Mouse (Mus musculus): ENCODE data around the gene Mdm1. TPM values are rescaled to one million over a fixed set of nuclear protein-coding genes. Genes with fewer than 3 reads are reported as not detected.

Gene Mdm1
- polyA plus RNA-seq, 1 experiment from 2014 or later: 53.8 TPM

DNA sequence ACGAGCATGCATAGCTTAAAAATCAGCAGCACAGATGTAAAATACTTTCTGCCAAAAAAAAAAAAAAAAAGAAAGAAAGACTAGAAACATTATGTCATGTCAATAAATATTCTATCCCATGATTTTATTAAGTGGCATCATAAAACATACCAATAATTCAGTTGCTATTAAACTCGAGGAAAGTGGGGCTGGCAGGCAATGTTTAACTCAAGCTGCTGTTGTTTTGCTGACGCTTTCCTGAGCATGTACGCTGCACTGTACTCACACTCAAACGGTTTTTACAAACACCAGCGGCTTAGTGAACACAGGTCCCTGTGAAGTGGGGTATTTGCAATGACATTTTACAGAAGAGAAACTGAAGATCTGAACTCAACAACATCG lies 30.7 kb upstream of the Mdm1 start:
- no peaks in the 10 kb centered on the region for H3K36me3 ChIP-seq
- no peak overlapping the region for H3K27ac ChIP-seq (replicated peaks)
- H3K4me1 ChIP-seq: peaks cover 18% of the 10 kb centered on the region
- 0 out of 2 replicates have a peak, but pooled peaks cover 1% of the 10 kb centered on the region for H3K27me3 ChIP-seq (ENCODE audit: low read depth, poor library complexity, severe bottlenecking)
- no peaks in the 10 kb centered on the region for H3K9me3 ChIP-seq (replicated peaks)
- DNase-seq (ENCODE audit: low spot score): no peak
- WGBS: 81% methylated on average over 7 of the region's 7 CpGs
- no peak overlapping the region for H3K4me3 ChIP-seq

DNA sequence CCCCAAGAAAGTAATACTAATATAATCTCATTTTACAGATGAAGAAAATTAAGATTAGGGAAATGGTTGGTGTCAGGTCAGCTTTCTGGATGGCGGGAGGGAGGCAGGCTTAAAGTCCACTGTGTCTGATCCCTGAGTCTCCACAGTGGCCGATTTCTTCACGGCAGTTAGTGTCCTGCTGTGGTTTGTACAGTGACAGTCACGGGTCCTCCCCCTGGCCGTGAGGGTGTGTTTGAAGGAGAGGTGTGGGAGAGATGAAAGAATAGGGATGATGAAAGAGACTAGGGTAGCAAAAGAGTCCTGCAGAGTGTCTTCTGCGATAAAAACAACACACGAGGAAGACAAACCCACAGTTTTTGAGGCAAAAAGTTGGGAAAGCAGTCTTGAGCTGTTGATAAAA lies 30.0 kb upstream of the Mdm1 start:
- no peak for DNase-seq (ENCODE audit: low spot score)
- H3K27me3 ChIP-seq (ENCODE audit: low read depth, poor library complexity, severe bottlenecking): no peaks in the 10 kb centered on the region
- peaks cover 18% of the 10 kb centered on the region for H3K4me1 ChIP-seq
- H3K36me3 ChIP-seq: no peaks in the 10 kb centered on the region
- 34% methylated on average over 7 of the region's 7 CpGs for WGBS
- no peak overlapping the region for H3K4me3 ChIP-seq
- no peak overlapping the region for H3K27ac ChIP-seq (replicated peaks)
- H3K9me3 ChIP-seq (replicated peaks): no peaks in the 10 kb centered on the region

DNA sequence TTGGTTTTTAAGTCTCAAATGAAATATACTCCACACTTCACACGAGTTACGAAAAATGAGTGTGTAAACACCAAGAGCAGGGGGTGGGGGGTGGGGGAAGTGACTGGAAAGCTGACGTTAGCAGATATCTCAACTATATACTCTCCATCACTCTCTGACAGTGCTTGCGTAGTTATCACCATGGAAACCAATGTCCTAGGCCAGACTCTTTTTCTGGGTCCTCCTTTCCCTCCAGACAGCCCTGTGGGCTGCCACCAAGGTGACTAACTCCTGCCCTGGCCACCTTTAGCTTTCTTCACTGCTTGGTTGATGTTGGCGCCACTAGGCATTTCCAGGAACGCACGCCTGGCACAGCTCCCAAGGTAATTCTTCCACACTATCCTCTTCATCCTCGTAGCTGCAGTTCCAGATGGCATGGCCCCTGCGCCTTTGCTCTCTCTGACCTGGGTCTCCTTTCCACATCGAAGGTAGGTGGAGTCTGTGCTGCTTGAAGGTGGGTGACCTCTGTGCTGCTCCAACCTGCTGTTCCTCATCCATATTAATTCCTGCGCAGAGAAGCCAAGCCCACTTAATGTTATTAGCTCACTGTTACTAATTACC lies 29.2 kb upstream of the Mdm1 start:
- no peaks in the 10 kb centered on the region for H3K27me3 ChIP-seq (ENCODE audit: low read depth, poor library complexity, severe bottlenecking)
- no peak for DNase-seq (ENCODE audit: low spot score)
- H3K36me3 ChIP-seq: no peaks in the 10 kb centered on the region
- H3K27ac ChIP-seq (replicated peaks): no peak overlapping the region
- 80% methylated on average over 11 of the region's 11 CpGs for WGBS
- H3K4me3 ChIP-seq: no peak overlapping the region
- no peaks in the 10 kb centered on the region for H3K9me3 ChIP-seq (replicated peaks)
- H3K4me1 ChIP-seq: peaks cover 18% of the 10 kb centered on the region

DNA sequence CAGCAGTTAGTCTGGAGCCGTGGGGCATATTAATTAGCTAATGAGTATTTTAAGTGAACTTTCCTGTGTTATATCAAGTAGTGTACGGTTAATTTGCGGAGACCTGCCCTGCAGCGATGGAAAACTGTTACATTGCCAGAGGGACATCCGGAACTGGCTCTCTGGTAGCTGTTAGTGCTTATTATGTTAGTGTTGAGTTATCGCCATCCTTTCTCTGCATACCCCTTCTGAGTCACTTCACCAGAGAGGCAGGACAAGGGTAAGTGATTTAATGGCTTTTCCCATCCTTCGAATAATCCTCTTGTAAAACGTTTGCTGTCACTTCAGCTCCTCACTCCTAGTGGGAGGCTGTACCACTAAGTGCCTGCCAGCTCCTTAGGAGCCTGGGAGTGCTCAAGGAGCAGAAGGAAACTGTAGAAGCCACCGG lies 28.3 kb upstream of the Mdm1 start:
- no peaks in the 10 kb centered on the region for H3K36me3 ChIP-seq
- peaks cover 18% of the 10 kb centered on the region for H3K4me1 ChIP-seq
- no peaks in the 10 kb centered on the region for H3K9me3 ChIP-seq (replicated peaks)
- no peak for DNase-seq (ENCODE audit: low spot score)
- no peak overlapping the region for H3K27ac ChIP-seq (replicated peaks)
- no peak overlapping the region for H3K4me3 ChIP-seq
- WGBS: 69% methylated on average over 9 of the region's 9 CpGs
- no peaks in the 10 kb centered on the region for H3K27me3 ChIP-seq (ENCODE audit: low read depth, poor library complexity, severe bottlenecking)

DNA sequence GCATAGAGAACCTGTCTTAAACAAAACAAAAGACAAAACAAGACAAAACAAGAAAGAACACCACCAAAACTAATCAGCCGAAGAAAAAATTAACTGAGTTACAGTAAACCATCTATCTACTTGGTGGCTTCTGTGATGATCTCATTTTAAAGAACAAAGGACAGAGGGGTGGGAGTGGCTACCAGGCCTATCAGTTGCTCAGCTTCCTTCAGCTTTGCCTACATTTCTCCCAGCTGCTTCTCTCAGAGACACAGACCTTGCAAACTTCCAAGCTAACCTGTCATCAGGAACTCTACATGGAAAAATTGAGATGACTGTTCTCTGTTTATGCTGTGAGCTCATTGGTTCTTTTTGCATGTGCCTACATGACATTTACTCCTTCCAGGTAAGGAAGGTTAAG lies 27.3 kb upstream of the Mdm1 start:
- no peaks in the 10 kb centered on the region for H3K36me3 ChIP-seq
- H3K27me3 ChIP-seq (ENCODE audit: low read depth, poor library complexity, severe bottlenecking): no peaks in the 10 kb centered on the region
- no peaks in the 10 kb centered on the region for H3K9me3 ChIP-seq (replicated peaks)
- H3K4me3 ChIP-seq: no peak overlapping the region
- DNase-seq (ENCODE audit: low spot score): no peak
- no peak overlapping the region for H3K27ac ChIP-seq (replicated peaks)
- peaks cover 18% of the 10 kb centered on the region for H3K4me1 ChIP-seq
- 97% methylated on average over 1 of the region's 1 CpGs for WGBS

DNA sequence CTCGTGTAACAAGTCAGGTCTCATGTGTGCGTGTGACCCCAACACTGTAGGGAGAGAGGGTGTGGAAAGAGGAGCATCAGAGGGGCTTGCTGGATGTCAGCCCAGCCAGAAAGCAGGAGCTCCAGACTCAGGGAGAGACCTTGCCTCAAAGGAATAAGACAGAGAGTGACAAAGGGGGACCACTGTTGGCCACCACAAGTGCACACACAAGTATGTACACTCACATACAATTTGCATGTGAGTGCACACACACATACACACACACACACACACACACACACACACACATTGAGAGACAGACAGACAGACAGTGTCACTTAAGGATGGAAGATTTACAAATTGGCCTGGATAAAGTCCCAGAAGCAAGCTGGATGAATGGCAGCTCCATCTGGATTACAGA lies 25.2 kb upstream of the Mdm1 start:
- Histone ChIP-seq H3K4me3 (no peak overlapping the region), H3K9me3 (replicated peaks) (no peaks in the 10 kb centered on the region), H3K27me3 (ENCODE audit: low read depth, poor library complexity, severe bottlenecking) (no peaks in the 10 kb centered on the region), H3K4me1 (peaks cover 9% of the 10 kb centered on the region), H3K27ac (replicated peaks) (no peak overlapping the region), H3K36me3 (no peaks in the 10 kb centered on the region)
- WGBS: 85% methylated on average over 2 of the region's 2 CpGs
- no peak for DNase-seq (ENCODE audit: low spot score)

DNA sequence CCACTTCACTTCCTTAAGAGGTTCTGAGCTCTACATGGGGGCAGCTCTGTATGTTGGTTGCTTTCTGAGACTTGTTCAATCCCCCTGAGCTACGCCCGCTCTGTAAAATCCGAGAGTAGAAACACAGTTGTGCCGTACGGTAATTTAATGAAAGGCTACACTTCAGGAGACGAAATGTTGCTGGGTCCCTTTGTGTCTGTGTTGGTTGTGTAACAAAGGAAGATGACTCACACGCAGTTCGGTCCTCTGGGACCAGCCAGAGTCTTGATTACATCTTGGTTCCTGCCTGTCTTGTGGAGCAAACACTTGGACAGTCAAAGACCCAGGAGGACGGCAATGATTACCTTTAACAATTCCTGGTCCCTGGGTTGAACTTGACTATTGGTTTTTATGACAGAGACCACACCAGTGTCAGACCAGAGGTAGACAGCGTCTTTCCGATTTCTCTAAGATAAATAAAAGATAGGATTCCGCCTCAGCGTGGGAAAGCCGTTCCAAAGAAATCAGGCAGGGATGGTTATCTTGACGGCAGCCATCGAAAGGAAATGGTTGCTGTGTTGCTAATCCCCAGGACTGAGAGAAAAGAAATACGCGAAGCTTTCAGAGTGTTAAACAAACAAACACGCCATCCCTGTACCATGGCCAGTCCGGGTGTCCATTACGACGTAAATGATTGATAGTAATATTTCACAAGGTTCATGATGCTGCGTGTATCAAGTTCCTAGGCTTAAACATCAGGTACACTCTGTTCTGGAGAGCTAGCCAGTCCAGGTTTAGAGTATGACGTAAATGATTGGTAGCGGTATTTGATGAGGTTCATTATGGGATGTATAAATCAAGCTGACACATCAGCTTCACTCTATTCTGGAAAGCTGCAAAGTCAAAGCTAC lies 20.3 kb upstream of the Mdm1 start:
- peak overlapping the region; percentile 46; the same call in 1 of the 2 replicates for H3K27ac ChIP-seq (replicated peaks)
- no peak for DNase-seq (ENCODE audit: low spot score)

DNA sequence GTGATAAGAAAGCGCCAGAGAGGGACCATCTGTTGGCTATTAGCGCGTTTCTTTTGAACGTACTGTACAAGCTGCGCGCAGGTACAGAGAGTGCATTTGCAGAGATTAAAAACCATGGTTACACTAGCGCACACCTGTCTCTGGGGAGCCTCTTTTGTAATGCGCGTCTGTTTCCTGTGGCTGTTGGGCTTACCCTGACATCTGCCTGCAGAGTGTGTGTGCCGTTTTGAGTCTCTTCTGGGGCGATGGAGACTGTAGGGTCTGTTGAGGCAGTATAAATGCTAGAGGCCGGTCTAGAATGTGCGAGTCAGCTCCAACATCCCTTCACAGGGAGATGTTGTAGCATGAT lies 19.7 kb upstream of the Mdm1 start:
- DNase-seq (ENCODE audit: low spot score): no peak
- Histone ChIP-seq H3K4me1 (no peaks in the 10 kb centered on the region; the same call in 1 of the 2 replicates), H3K9me3 (replicated peaks) (no peaks in the 10 kb centered on the region), H3K27me3 (ENCODE audit: low read depth, poor library complexity, severe bottlenecking) (no peaks in the 10 kb centered on the region), H3K36me3 (no peaks in the 10 kb centered on the region), H3K27ac (replicated peaks) (no peak overlapping the region), H3K4me3 (no peak overlapping the region)
- whole genome bisulfite sequencing: 64% methylated on average over 13 of the region's 13 CpGs

More for the DNA sequence above, 20.3 kb upstream of the Mdm1 start:
- Histone ChIP-seq H3K4me3 (no peak overlapping the region), H3K4me1 (no peaks in the 10 kb centered on the region; the same call in 1 of the 2 replicates), H3K36me3 (no peaks in the 10 kb centered on the region), H3K27me3 (ENCODE audit: low read depth, poor library complexity, severe bottlenecking) (no peaks in the 10 kb centered on the region), H3K9me3 (replicated peaks) (no peaks in the 10 kb centered on the region)
- 83% methylated on average over 25 of the region's 25 CpGs for WGBS

DNA sequence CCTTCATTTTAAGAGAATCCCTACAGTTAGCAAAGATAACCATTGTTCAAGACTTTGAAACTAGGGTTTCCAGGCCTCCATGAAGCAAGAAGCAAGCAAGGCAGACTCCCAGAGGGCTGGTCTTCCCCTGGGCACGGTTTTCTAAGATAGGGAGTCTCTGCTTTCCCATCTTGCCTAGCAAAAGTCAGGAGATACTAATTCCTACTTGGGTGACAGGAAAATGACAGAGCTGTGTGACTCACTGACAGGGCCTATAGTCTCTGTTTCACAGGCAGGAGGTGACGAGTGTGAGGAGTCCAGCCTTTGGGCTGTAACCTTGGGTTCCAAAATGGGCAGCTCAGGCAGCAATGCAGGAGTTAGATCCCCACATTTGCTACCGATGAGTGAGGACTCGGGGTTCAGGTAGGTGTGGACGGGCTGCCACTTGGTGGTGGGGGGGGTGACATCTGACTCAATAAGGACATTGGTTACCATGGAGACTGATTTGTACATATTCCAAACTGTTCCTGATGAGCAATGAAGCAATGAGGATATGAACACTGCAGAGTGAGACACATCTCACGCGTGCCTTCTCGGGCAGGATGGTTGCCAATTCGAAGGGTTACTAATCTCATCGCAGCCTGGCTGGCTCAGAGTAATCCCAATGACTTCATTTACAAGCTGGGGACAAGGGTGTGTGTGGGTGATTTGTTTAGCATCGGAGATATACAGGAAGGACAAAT lies 19.0 kb upstream of the Mdm1 start:
- 89% methylated on average over 11 of the region's 11 CpGs for WGBS
- H3K4me1 ChIP-seq: no peaks in the 10 kb centered on the region; the same call in 1 of the 2 replicates

DNA sequence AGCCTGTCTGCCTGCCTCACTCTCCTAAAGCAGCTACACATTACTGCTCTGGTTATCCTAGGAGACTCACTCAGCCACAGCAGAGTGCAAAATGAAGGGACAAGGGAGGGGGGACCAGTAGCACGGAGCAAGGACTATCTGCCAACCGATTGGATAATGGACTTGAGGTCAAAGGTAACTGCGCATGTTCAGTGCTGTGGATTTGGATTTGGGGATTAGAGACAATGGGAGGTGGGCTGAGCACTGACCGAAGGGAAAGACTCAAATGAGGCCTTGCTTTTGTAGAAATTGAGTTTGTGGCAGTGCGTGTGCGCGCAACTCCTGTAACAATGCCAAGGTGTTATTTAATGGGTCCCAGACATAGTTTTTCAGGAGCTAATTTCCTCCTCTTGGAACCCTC lies 16.4 kb upstream of the Mdm1 start:
- Histone ChIP-seq H3K27ac (replicated peaks) (no peak overlapping the region), H3K4me3 (no peak overlapping the region), H3K4me1 (no peaks in the 10 kb centered on the region; the same call in 1 of the 2 replicates), H3K27me3 (ENCODE audit: low read depth, poor library complexity, severe bottlenecking) (peaks cover 17% of the 10 kb centered on the region), H3K36me3 (no peaks in the 10 kb centered on the region), H3K9me3 (replicated peaks) (no peaks in the 10 kb centered on the region)
- DNase-seq (ENCODE audit: low spot score): no peak
- 93% methylated on average over 7 of the region's 7 CpGs for WGBS

More for the DNA sequence above, 19.0 kb upstream of the Mdm1 start:
- no peak for DNase-seq (ENCODE audit: low spot score)
- no peak overlapping the region for H3K4me3 ChIP-seq
- H3K36me3 ChIP-seq: no peaks in the 10 kb centered on the region
- H3K27me3 ChIP-seq (ENCODE audit: low read depth, poor library complexity, severe bottlenecking): no peaks in the 10 kb centered on the region
- H3K9me3 ChIP-seq (replicated peaks): no peaks in the 10 kb centered on the region
- H3K27ac ChIP-seq (replicated peaks): no peak overlapping the region

DNA sequence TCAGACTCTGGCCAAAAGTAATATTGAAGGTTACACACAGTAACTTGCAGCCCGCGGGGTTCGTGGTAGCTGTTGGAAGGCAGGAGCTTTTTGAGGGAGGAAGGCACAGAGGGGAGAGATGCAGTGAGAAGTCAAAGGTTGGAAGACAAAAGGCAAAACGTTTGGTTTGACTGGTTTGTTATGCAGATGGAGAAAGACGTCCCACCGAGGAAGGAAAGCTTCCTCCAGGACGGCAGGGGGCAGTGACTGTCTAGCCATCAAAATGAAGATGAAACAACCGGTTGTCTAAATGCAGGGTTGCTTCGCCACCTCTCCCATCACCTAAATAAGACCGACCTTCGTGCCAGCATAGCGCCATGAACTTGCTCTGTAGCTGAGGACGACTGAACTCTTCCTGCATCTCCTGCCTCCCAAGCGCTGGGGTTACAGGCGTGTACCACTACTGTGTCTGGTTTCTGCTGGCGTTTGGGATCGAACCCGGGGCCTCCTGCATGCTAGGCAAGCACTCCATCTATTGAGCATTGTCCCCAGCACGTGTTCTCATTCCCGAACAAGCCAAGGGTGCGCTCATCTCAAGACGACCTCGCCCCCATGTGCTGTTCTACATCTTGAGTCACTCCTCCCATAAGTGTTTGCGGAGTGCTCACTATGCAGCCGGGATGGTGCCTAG lies 15.7 kb upstream of the Mdm1 start:
- Histone ChIP-seq H3K4me1 (no peaks in the 10 kb centered on the region; the same call in 1 of the 2 replicates), H3K27ac (replicated peaks) (no peak overlapping the region), H3K9me3 (replicated peaks) (no peaks in the 10 kb centered on the region), H3K27me3 (ENCODE audit: low read depth, poor library complexity, severe bottlenecking) (peaks cover 17% of the 10 kb centered on the region), H3K36me3 (no peaks in the 10 kb centered on the region), H3K4me3 (no peak overlapping the region)
- no peak for DNase-seq (ENCODE audit: low spot score)
- WGBS: 76% methylated on average over 25 of the region's 25 CpGs

DNA sequence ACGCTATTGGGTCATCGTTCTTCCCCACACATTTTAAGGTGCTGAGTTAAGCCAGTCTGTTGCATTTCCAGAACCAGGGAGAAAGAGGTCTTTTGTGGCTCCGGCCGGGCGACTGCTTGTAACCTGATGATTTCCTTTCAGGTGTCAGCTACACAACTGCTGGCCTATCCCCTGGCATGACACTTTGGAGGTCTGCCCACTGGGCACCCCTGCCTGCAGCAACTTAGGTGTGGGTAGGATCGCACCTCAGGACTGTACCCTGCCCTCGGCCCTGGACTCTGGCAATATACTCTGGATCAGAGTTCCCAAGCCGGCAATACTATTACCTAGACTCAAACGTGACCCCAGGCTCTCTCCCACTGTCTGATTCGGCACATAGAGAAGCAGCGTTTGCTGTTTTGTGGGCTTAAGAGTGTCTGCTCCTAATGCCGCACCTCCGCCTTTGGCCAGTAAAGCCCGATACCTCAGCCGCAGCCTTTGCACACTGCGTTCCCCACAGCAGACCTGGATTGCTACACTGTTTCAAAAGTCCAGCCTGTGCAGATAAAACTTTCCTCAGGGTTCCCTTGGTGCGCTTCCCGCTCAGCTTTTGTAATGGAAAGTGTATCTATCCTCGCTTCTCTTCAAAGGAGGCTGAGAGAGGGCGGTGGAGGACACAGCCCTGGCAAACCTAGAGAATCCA lies 12.5 kb upstream of the Mdm1 start:
- 51% methylated on average over 20 of the region's 20 CpGs for WGBS
- Histone ChIP-seq H3K36me3 (no peaks in the 10 kb centered on the region), H3K4me1 (no peaks in the 10 kb centered on the region), H3K9me3 (replicated peaks) (no peaks in the 10 kb centered on the region), H3K27me3 (ENCODE audit: low read depth, poor library complexity, severe bottlenecking) (peaks cover 17% of the 10 kb centered on the region), H3K4me3 (no peak overlapping the region), H3K27ac (replicated peaks) (no peak overlapping the region)
- DNase-seq (ENCODE audit: low spot score): no peak

All from midbrain, embryonic 10.5 days (tissue).